Mouse (Mus musculus) spleen, adult 2 months (tissue): ENCODE results near the gene Gbf1. TPM values are rescaled to one million over a fixed set of nuclear protein-coding genes. Genes with fewer than 3 reads are reported as not detected.

Experiments
- DNase-seq, 2 experiments: peaks; one replicate each; pipeline versions ENCODE4 v3.0.0 to v3.0.0-alpha.2; 2012 to 2021; ENCODE audit warnings: low spot score in 2 of 2, low read depth in 1 of 2
- H3K27ac ChIP-seq: fragments of 200-500 bp; 2 replicates; pipeline ENCODE4 v1.5.1; 2012; ENCODE audit warnings: low read length, inconsistent platforms; ENCODE audit not compliant: insufficient read depth
- H3K27me3 ChIP-seq: fragments of 200-500 bp; 2 replicates; pipeline ENCODE4 v1.6.1; 2012; ENCODE audit warnings: mild to moderate bottlenecking, moderate library complexity, low read length, inconsistent platforms; ENCODE audit not compliant: control insufficient read depth, insufficient read depth
- H3K36me3 ChIP-seq: fragments of 200-500 bp; 2 replicates; pipeline ENCODE4 v1.6.1; 2012; ENCODE audit warnings: mild to moderate bottlenecking, low read length, inconsistent platforms; ENCODE audit not compliant: control insufficient read depth, insufficient read depth
- H3K4me1 ChIP-seq: fragments of 200-500 bp; 2 replicates; pipeline ENCODE4 v1.6.1; 2011; ENCODE audit warnings: inconsistent platforms; ENCODE audit not compliant: control insufficient read depth, insufficient read depth, insufficient read length
- H3K4me3 ChIP-seq: fragments of 200-500 bp; 2 replicates; pipeline ENCODE4 v1.5.1; 2011; ENCODE audit warnings: mild to moderate bottlenecking, inconsistent platforms; ENCODE audit not compliant: insufficient read depth, insufficient read length; ENCODE audit errors: extremely low read depth
- CTCF ChIP-seq: fragments of 200-500 bp; IDR thresholded peaks from 2 replicates; pipeline ENCODE4 v1.5.1; 2011; ENCODE audit warnings: mild to moderate bottlenecking, inconsistent platforms; ENCODE audit not compliant: insufficient read depth, insufficient read length, insufficient replicate concordance; ENCODE audit errors: extremely low read depth
- POLR2A ChIP-seq: fragments of 200-500 bp; IDR thresholded peaks from 2 replicates; pipeline ENCODE4 v1.6.1; 2011; ENCODE audit warnings: low read depth, low read length, inconsistent platforms
- WGBS: fragments of 180-500 bp; shearing (Covaris S2); methylation state at CpG from one replicate; pipeline ENCODE4 v1.1.7; 2018; 5-methylcytosine and 5-hydroxymethylcytosine counted together
- polyA plus RNA-seq: library from polyadenylated mRNA; depleted of rRNA; stranded (reverse); fragments of >200 nt; gene quantifications from 2 replicates; pipeline ENCODE4 v1.2.3, GENCODE M21; 2012

The Gbf1 gene
- polyA plus RNA-seq, 1 experiment = 67.7 TPM

DNA sequence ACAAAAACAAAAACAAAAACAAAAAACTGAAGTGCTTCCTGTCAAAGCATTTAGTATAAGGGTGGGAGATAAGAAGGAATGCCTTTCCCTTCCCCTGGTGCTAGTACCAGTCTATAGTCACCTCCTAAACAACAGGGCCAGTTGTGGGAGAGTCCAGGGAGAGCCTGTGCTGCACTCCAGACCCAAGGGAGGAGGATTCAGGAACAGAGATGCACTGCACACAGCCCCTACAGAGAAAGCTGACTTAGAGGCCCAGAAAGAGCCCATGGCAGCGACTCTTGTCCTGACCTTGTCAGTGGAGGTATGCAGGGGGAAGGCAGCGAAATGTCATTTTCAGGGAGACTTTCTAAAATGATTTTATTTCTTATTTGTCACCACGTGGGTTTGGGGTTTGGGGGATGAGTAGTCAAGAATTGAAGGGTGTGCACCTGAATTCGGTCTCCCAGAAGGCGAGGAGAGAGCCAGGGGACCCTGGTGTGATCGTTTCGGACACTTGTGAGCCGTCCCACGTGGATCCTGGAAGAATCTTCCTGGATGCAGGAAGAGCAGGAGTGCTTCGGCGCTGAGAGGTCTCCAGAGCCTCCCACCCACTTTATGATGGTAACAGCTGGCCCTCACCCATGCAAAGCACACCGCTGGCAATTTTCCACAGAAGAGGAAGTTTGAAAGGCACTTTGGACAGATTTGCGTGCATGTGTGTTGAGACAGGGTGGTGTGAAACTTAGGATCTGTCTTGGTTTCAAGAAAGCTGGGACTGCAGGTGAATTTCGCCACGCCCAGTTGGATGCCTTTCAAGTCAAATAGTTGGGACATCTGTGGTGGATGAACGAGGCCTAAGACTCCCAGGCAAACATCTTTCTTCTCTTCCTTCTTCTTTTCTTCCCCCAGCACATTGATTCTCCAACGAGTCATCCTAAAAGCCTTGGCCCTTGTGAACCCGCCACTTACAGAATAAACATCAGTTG, 151.2 kb downstream of the Gbf1 start:
- H3K27ac ChIP-seq = peak overlapping the region; percentile 95

DNA sequence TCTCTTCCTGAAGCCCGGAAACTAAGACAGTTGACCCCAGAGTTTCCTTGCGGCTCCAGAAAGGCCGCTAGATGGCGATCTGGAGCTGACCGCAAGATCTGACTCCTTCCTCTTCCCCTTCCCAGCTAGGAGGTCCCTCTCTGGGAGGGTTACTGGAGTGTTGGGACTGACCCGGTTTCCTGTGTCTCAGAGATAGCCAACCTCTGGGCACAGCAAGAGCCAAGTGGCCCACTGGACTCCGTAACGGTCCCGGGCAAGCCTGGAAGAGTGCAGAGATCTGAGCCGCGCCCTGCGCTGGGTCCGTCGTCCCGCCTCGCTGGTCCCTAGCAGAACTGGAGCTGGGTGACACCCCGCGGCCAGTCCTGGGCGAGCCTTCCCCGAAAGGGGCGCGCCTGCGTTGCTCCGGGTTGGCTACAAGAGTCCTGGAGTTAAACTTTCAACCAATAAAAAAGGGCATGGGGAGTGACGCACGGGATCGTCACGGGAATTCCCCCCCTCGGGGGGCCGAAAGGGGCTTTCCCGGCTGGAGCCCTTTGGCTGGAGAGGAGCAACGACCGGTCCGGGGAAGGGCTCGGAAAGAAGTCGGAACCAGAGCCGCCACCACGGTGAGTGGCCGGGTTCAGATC, 152.0 kb downstream of the Gbf1 start, which contains the start of gene Nfkb2:
Gene Nfkb2 (plus strand): TSS at position 105 of the 626 bp plus-strand sequence.
- peak; percentile 85 for TF ChIP-seq CTCF
- TF ChIP-seq POLR2A = peak; percentile 73
- peak within 1 kb of the TSS; percentile 73 for H3K4me3 ChIP-seq
- DNase-seq = peak; percentile 93 to 95
- no peaks in the 10 kb centered on the region for H3K27me3 ChIP-seq
- H3K4me1 ChIP-seq = peaks cover 15% of the 10 kb centered on the region
- peaks cover 20% of the 10 kb centered on the region for H3K36me3 ChIP-seq
- H3K27ac ChIP-seq = peak within 1 kb of the TSS; percentile 95
- whole genome bisulfite sequencing = under 1% methylated on average over 39 of the region's 39 CpGs

More for the DNA sequence above, 151.2 kb downstream of the Gbf1 start:
- H3K27me3 ChIP-seq = no peaks in the 10 kb centered on the region
- 56% methylated on average over 18 of the region's 18 CpGs for WGBS
- peaks cover 16% of the 10 kb centered on the region for H3K36me3 ChIP-seq
- H3K4me3 ChIP-seq = peak overlapping the region; percentile 73
- TF ChIP-seq POLR2A = no peak
- no peak for TF ChIP-seq CTCF
- no peak for DNase-seq
- H3K4me1 ChIP-seq = peaks cover 11% of the 10 kb centered on the region; the same call in 1 of the 2 replicates

DNA sequence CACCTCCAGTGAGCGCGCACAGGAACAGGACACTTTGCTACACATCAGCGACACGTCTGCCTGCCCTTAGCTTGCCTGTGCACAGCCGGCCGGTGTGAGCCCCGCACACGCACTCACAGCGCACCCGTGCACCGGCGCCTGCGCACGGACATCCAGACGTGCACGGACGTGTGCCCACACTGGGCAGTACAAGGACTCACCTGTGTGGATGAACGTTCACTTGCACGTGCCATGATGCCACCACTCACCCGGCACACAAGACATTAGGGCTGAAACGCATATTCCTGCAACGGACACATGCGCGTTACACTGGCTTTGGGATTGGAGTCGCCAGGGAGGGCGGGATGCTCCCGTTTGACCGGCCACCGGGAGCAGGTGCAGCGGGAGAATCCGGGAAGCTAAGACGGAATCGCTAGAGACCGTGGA, 152.6 kb downstream of the Gbf1 start:
- under 1% methylated on average over 34 of the region's 34 CpGs for WGBS
- no peak; the same call in 1 of the 2 replicates for TF ChIP-seq POLR2A
- no peak for TF ChIP-seq CTCF
- H3K36me3 ChIP-seq = peaks cover 26% of the 10 kb centered on the region
- no peaks in the 10 kb centered on the region for H3K27me3 ChIP-seq
- peak overlapping the region; percentile 95 for H3K27ac ChIP-seq
- peak overlapping the region; percentile 73 for H3K4me3 ChIP-seq
- no peak for DNase-seq
- peaks cover 15% of the 10 kb centered on the region for H3K4me1 ChIP-seq

DNA sequence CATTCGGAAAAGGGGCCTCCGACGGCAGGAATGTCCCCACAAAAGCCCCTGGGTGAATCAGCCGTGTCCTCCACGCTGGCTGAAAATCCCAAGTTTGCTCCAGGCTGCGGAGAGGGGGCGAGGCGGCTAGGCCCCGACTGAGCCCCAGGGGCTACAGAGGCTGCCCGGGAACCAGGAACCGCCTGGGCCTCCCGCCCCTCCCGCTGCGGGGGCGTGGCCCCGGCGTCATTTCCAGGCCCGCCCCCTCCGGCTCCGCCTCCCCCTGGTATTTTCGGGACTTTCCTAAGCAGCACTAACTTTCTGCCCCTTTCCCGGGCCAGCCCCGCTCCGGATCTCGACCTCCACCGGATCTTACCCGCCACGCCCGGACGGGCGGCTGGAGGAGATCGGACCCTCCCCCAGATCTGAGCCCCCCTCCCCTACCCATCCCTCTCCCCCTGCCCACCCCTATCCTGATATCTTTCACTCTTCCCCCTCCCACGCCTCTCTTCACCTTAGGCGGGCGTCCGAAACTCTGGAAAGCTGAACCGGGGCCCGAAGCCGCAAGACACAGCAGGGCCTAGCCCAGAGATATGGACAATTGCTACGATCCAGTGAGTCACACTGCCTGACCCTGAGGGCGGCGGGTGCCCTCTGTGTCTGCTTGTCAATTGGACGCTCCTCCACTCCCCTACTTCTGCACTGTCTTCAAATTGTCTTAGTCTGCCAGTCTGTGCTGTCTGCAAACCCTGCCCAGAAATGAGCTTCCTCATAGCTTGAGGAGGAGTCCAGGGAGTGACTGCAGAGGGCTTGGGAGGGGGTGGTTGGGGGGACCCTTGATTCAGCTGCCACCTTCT, 153.3 kb downstream of the Gbf1 start:
- peaks cover 15% of the 10 kb centered on the region for H3K4me1 ChIP-seq
- H3K36me3 ChIP-seq = peaks cover 33% of the 10 kb centered on the region
- under 1% methylated on average over 43 of the region's 43 CpGs for WGBS
- TF ChIP-seq POLR2A (peak; percentile 81), CTCF (no peak)
- H3K27ac ChIP-seq = peak overlapping the region; percentile 95
- peak overlapping the region; percentile 73 for H3K4me3 ChIP-seq
- no peaks in the 10 kb centered on the region for H3K27me3 ChIP-seq
- DNase-seq = peak; percentile 89 to 92

GRCm38 (mm10) chr19:46306268-46306610, 153.9 kb downstream of the Gbf1 start:
- no peak for DNase-seq
- H3K36me3 ChIP-seq = peaks cover 39% of the 10 kb centered on the region
- peak overlapping the region; percentile 90 for H3K27ac ChIP-seq
- TF ChIP-seq POLR2A (no peak), CTCF (no peak)
- peaks cover 15% of the 10 kb centered on the region for H3K4me1 ChIP-seq
- peak overlapping the region; percentile 73 for H3K4me3 ChIP-seq
- 63% methylated on average over 5 of the region's 5 CpGs for WGBS
- no peaks in the 10 kb centered on the region for H3K27me3 ChIP-seq

DNA sequence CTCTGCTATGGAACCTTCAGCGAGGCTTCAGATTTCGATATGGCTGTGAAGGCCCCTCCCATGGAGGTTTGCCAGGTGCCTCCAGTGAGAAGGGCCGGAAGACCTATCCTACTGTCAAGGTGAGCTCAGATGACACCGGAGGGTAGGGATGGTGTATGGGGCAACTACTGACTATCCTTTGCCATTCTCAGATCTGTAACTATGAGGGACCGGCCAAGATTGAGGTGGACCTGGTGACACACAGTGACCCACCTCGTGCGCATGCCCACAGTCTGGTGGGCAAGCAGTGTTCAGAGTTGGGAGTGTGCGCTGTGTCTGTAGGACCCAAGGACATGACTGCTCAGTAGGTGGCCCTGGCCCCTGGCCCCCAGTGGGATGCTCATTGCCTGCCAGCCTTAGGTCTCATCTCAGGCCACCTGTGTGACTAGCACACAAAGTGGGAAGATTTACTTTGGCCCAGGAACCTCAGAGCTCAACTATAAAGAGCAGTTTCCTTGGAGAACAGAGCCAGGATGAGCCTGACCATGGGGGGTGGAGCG, 154.5 kb downstream of the Gbf1 start:
- no peak overlapping the region for H3K4me3 ChIP-seq
- peaks cover 15% of the 10 kb centered on the region for H3K4me1 ChIP-seq
- DNase-seq = no peak

More for the DNA sequence above, 154.5 kb downstream of the Gbf1 start:
- peaks cover 43% of the 10 kb centered on the region for H3K36me3 ChIP-seq
- 95% methylated on average over 9 of the region's 9 CpGs for WGBS
- H3K27me3 ChIP-seq = no peaks in the 10 kb centered on the region
- H3K27ac ChIP-seq = no peak overlapping the region
- TF ChIP-seq POLR2A (no peak), CTCF (no peak)
